Mouse (Mus musculus) embryo, embryonic 10 days (tissue): Measurements from ENCODE around the gene Sgsm1.
A peak's percentile ranks its signal among the peaks of the same experiment; 100 is the strongest.
"Not testable (repeated sequence)": the region's sequence is repeated elsewhere in the genome, so short reads cannot be mapped to it uniquely, and the experiment has no call there.

Source experiments
- DNase-seq: peaks from one replicate; pipeline ENCODE4 v3.0.0-alpha.2; 2015; ENCODE audit warnings: low spot score

Sgsm1 gene

DNA sequence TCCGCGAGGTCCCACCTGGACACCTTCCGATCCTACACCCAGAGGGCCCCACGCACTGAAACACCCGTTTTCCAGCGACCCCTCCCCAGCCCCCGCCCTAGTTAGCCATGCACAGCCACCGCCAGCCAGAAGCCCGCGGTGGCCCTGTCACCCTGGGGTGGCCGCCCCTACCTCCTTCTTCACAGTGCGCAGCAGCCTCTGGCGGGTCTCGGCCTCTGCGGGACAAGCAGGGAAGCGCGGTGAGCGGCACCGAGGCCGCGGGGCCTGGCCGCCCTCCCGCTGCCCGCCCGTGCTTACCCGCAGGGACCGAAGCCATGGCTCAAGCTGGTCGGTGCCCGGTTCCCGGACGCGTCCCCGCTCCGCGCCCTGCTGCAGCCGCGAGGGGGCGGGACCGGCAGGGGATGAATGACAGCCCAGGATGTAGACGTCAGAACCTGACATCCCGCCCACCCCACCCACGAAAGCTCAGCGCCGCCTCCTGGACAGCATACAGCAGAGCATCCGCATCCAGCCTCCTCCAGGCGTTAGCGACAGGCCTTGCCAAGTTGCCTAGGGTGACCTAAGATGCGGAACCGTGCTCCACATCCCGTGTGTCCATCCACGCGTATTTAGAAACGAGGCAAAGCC lies at the start of gene Sgsm1:
Gene Sgsm1 (minus strand): TSS at position 410 of the 627 bp plus-strand sequence.
- DNase-seq: peak; percentile 89

DNA sequence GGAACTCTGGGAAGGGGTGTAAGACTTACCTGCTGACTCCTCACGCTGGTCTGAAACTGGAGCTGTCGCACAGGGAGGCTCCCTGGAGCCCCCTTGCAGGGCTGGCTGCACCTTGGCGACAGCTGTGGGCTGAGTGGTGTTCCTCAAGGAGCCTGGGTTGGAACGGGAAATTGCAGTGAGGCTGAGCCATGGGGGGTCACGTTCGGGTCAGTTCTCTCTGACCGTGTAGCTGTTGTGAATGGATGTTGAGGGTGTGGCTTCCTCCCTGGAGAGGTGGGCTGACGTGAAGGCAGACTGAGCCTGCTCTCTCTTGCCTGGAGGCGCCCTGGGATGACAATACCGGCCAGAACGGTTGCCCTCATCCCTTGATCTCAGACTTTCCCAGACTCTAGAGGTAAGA lies 48.2 kb upstream of the Sgsm1 start:
- DNase-seq: peak; percentile 60

DNA sequence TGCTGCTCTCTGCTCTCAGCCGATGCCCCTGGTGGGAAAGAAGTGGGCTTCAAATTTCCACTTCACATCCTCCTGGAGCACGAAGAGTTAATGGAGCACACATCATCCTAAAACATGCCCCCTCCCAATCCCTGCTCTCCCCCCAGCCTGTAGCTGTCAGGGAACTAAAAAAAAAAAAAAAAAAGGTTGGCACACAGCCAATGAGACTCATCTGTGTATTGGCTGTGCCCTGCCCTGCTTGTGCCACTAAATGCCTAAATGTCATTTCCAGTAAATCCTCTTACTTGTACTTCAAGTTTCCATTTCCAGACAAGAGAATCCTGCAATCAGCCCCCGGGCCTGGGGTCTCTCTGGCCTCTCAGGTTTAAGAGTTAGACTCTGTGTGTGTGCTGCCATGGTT lies 47.1 kb upstream of the Sgsm1 start:
- DNase-seq: no peak

DNA sequence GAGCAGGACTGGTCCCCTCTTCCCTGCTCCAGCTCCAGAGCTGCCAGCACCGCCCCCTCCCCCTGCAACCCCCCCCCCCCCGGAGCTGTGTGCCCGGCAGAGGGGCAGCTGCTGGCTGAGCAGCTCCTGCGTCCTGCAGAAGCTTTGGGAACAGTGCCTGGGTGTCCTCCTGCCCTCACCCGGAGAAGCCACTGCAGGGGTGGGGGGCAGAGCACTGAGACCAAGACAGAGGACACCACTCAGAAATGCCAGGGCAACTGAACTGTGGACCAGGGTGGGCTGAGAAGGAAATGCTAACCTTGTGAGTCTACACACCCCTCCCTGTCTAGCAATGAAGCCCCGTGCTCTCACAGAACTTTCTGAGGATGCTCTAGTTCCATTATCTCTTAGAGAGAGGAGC lies 46.6 kb upstream of the Sgsm1 start, which contains the start of gene Aym1:
Gene Aym1 (plus strand): TSS at position 109 of the 400 bp plus-strand sequence.
- no peak for DNase-seq

DNA sequence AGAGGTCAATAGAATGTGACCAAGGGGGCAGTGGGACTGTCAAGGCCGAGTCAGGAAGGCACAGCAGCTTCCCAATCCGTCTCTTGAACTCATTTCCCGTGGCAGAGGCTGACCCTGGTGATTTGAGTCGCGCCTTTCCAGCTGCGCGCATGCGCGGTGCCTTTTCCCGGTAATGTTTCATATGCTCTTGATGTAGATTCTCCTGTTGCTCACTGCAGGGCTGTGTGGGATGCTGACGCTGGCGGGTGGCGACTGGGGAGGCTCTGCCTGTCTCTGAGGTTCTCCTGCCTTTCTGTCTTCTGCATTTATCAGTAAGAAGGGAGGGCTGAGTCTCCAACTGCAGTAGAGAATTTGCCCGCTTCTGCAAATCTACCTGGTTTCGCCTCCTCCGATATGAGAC lies 43.7 kb upstream of the Sgsm1 start:
- DNase-seq: no peak

DNA sequence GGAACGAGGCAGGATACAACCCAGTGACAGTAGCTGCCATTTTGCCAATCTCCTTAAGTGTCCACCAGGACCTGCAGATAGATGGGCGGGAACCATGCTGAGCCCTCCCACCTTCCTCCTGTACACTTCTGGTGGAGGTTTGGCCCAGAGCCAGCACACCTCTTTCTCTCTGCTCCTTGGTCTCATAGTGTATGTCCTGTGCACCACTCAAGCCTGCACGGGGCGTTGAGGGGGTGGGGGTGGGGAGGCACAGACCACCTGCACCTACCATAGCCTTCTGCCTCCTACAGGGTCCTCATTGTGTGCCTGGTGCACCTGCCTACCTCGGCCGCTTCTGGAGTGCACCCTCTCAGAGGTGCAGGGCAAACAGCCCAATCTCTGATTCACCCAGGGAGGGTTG lies 42.0 kb upstream of the Sgsm1 start:
- DNase-seq: no peak

DNA sequence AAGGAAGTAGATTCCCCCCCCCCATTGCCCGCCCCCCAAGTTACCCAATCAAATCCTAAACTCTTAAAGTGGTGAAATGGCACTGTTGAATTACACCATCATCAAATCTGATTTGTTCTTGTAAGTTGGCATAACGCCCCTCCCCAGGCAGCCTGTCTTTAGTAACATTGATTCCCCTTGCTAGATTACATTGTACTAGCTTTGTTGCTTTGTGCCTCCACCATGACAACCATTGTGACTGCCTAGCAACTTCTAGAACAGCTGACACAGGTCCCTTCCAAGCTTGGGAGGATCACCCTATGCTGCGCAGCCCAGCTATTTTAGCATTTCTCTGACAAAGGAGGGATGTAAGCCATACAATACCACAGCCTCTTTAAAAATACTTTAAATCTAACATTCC lies 41.2 kb upstream of the Sgsm1 start:
- DNase-seq: peak; percentile 57

DNA sequence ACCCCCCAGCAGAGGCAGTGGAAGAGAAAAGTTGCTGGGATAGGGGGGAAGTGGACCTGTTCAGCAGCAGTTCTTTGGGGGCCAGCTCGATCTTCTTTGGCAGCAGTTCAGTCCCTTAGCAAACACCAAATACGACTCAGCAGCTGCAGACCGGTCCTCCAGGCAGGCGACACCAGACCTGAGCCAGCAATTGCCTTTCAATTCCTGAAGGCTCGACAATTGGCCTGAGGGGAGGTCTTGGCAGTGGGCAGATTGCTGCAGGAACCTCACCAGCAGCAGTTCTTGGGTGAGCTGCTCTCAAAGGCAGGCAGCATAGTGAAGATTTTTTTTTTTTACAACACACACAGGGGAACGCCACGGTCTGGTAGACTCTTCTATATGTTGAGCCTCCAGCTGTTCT lies 39.2 kb upstream of the Sgsm1 start:
- peak; percentile 40 for DNase-seq

DNA sequence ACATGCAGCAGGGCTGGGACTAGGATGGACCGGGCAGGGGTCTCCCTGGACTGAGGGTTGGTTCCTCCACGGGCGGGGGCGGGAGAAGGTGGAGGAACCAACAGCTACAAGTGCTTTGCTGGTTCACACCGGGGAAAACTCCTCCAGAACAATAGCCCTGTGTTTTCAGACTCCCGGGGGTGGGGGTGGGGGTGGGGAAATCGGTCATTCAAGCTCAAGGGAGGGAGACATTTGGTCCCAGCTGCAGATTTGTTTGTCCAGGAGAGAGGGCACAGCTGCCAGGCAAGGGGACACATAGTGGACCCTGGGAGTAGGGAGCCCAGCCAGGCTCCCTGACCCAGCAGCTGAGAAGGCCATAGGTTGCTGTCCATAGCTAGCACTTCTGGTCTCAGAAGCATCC lies 38.6 kb upstream of the Sgsm1 start:
- no peak for DNase-seq

DNA sequence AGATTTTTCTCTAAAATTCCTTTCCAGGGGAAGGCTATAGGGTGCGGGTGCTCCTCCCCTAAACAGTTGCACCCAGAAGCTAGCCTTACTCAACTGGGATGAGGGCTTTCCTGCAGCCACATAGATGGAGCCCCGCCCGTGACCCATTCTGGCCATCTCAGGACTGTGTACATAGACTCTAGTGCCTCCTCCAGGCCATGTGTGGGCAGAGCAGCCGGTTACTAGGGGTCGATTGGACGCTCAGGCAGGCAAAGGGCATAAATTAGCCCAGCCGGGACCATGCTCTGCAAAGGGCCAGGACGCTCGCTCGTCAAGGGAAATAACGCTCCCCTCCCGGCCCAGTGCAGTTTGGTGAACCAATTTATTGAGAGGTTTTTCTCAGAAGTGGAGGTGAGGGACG lies 38.0 kb upstream of the Sgsm1 start:
- peak; percentile 75 for DNase-seq

DNA sequence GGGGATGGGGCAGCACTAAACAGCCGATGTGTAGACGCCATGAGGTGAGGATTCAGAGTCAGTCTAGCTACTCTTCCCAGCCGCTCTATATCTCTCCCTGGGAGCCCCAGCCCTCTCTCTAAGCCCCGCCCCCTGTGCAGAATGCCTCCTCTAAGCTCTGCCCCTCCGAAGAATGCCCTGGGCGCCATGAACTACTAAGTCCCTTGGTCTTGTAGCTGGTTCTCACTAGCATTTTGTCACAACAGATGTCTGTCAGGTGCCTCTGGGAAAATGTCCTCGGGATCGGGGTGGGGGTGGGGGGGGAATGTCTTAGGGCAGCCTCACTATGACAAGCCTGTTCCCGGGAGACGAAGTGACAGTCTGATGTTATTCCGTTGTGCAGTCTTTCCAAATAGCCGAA lies 37.0 kb upstream of the Sgsm1 start:
- no peak for DNase-seq

DNA sequence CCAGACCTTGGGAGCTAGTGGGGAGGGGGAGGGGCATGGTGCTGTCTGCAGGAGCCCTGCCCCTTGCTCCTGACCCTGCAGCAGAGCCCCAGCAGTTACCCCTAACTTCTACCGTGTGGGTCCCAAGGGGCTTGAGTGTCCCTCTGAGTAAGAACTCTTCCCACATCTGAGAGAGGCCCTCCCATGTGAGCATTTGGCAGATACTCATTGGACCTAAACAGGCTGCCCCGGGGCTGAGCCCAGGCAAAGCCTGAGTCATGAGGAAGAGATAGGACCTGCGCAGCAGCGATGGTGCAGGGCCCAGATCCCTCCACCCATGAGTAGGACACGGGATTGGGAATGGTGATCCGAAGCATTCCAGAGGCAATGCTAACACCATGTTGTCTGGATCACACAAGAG lies 36.1 kb upstream of the Sgsm1 start:
- not testable (repeated sequence) for DNase-seq

DNA sequence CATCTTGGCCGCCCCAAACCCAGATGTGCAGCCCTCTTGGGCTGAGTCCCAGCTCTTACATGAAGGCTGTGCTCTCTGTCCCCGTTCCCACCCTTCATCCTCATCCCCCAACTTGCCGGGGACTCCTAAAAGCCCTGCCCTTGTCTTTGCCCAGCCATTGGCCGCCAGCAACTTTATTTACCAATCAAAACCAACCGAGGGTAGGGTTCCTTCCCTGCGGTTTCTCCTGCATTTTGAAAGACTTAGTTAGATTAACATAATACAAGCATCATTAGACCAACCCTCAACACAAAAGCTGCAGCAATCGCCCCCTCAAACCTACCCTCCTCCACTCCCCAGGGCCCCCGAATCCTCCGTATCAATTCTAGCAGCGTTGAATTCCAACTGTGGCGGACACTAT lies 35.2 kb upstream of the Sgsm1 start:
- DNase-seq: no peak

DNA sequence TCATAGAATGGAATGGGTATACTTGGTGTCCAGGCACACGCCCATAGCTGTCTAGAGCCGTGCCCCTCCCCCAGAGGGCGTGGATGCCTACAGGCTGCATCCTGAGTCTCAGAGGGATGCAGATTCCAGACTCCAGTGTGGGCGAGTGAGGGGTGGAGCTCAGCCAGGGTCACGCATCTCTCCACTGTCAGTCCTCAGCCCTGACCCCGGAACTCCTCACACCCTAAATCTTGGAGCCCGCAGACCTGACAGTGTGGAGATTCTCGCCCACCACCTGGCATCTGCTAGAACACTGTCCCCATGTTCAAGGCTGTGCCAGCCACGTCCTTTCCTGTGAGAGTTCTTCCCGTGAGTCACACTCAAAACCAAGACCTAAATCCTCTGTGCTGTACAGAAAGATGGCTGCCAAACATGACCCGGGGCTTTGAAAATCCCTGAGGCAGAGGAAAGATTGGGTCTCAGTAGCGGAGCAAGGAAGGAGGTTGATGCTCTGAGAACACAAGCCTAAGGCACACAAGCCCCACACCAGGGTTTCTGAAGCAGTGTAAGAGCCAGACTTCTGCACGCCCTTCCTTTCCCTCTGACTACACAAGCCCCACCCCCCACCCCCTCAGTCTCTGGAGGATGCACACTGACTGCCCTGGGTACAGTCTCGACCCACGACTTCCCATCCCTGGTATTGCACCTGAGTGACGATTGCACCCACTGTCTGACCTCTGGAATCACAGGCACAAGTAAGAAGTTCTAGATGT lies 34.2 kb upstream of the Sgsm1 start:
- DNase-seq: no peak

DNA sequence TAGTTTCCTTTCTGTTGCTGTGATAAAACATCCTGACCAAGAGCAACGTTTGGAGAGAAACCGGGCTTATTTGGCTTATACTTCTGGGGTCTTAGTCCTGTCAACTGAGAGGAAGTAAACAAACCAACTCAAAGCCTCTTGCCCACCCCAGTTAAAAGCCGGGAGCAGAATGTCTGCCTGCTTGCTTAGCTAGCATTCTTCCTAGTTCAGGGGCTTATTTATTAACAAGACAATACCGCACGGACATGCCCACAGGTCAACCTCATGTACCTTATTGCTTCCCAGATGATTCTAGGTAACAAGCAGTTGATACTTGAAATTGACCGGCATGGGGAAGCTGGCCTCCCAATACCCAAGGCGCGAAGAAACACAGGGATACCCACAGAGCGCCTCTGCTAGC lies 25.7 kb upstream of the Sgsm1 start:
- no peak for DNase-seq

DNA sequence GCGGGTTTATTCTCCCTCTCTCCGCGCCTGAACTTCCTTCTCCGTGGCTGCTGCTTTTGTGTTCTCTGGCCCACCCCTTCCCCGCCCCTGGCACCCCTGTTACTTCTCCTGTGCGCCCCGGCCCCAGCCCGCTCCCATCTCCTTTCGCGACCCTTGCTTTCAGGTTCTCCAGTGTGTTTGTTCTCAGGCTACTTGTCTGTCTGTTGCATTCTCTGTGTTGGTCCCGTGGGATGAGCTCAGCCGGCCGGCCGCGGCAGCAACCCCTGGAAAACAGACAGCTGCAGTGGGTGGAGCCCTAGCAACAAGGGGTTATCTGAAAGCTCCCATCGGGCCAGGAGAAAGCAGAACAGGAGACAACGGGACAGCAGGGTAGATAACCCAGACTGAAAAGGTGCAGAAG lies 25.1 kb upstream of the Sgsm1 start:
- DNase-seq: peak; percentile 49

DNA sequence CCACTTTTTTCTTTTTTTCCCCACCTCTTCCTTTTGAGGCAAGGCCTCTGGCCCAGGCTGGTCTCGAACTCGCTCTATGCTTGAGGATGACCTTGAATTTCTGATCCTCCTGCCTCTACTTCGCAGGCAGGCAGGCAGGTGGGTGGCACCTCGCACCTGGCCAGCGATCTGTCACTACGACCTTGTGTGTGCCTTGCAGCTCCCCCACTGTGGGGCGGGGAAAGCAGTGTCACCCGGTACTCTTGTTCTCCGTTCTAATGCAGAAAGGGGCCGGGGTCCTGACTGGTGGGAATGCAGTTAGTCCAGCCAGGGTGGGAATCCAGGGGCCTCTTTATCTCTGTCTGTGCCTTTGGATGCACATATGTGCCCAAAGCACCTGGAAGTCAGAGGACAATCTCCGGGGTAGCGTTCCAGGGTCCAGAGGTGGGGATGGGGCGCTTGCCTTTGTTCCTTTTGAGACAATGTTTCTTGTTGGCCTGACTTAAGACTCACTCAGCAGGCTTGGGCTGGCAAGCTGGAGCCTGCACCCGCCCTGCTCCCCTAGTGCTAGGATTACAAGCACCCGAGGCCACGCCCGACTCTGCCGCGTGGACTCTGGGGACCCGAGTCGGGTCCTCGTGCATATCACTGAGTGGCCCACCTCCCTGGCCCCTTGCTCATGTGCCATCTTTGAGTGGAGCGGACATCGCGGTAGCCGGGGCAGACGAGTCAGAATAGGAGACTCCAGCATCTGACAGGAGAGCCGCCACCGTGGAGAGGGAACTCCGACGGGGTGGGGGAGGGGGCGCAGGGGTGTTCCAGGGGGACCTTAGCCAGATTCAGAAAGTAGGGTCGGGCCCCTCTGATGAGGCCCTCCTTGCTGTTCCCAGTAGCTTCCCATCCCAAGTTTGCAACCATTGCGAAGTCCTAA lies 24.3 kb upstream of the Sgsm1 start:
- DNase-seq: no peak

DNA sequence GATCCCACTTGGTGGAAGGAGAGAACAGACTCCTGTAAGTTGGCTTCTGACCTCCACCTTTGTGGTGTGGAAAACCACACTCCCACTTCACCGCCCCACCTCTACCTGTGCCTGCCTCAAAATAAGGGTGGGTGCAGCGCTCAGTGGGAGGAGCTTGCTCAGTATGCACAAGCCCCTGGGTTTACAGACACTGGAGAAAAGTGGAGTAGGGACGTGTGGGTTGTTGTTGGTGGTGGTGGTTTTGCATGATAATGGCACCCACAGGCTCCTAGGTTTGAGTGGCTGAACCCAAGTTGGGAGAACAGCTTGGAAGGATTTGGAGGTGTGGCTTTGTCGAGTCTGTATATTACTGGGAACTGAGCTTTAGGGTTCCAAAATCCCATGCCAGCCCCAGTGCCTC lies 22.3 kb upstream of the Sgsm1 start:
- no peak for DNase-seq

DNA sequence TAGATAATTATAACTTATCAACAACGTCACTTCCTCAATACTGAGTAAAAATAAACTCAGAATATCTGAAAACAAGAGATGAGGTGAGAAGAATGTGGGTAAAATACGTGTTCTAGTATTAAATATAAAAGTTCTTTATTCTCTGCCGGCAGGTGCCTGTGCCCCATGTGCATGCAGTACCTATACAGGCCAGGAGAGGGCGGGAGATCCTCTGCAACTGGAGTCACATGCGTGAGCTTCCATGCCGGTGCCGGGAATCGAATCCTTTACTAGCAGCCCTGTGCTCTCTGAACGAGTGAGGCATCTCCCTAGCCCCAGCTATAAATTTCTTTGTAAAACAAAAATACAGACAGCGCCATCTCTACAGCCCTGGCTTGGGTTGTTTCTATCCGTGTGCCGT lies 21.7 kb upstream of the Sgsm1 start:
- DNase-seq: peak; percentile 70

DNA sequence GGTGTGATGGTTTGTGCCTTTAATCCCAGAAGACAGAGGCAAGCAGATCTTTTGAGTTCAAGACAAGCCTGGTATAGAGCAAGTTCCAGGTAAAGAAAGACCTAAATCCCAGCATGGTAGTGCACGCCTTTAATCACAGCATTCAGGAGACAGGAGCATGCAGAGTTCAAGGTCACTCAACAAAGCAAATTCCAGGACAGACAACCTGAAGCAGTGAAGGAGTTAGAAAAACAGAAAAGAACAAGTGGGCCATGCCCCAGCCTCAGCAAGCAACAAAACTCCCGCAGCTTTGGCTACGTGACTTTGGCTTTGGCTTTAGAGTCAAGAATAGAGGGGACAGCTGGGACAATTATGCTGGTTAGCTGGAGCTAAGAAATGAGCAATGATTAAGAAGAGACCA lies 19.6 kb upstream of the Sgsm1 start:
- no peak for DNase-seq

DNA sequence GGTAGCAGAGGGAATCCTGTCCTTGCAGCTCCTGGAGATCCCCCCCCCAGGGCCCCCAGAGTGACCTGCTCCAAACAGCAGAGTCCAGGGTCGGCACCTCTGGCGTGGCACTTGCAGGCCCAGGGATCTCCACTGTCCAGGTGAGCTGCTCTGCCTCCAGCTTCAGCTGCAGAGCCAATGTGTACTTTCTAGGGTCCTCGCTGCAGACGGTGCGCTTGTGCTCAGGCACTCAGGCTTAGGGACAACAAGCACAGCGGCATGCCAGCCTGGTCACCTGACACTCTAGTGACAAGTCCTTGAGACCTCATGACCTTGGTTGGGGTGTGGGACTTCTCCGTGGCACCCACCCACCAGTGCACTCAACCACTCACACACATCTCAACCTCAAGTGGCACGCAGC lies 18.9 kb upstream of the Sgsm1 start:
- DNase-seq: no peak

DNA sequence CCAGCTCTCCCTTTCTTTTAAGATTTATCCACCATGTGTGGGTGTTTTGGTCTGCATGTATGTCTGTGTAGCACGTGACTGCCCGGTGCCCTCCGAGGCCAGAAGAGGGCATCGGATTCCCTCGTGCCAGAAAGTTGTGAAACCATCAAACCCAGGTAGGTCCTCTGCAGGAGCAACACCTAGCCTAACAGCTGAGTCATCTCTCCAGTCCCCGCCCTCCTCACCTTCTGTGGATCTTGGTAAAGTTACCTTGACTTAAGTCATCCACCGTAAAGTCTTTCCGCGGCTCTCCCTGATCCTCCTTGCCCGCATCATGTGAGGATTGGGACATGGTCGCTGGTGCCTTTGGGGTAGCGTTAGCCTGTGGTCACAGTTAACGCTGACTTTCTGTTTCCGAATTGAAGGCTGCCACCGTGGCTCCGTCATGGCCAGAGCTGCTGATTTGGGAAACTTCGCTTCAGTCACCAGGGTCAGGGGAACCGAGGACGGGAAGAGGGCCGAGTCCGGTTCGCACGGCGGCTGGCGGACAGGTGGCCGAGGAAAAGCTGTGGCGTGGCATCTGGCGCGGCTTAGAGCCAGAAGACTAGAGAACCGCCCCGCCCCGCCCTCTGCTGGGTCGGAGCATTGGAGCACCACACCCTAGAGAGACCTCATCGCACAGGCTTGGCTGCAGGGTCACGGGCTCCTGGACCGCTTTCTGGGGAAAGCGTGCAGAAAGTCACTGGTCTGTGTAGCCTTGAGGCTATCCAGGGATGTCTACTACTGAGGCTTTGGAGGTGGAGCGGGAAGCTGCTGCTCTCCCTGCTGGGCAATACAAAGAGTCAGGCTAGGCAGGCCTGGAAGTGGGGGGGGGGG lies 13.4 kb upstream of the Sgsm1 start:
- DNase-seq: peak; percentile 61
